Mouse (Mus musculus) liver, embryonic 11.5 days (tissue): ENCODE data around the gene Mn1. TPM values are rescaled to one million over a fixed set of nuclear protein-coding genes. Genes with fewer than 3 reads are reported as not detected.

Experiments
- ATAC-seq: fragments of 200-750 bp; cut with Nextera tagmentation; replicated peaks from 2 replicates; pipeline ENCODE4 v1.8.0; 2017; ENCODE audit warnings: moderate number of reproducible peaks, mild to moderate bottlenecking, moderate TSS enrichment, moderate library complexity; ENCODE audit not compliant: low FRiP score
- DNase-seq: peaks from one replicate; pipeline ENCODE4 v3.0.0-alpha.2; 2017; ENCODE audit warnings: low spot score
- H3K27ac ChIP-seq: fragments of 300-500 bp; sonication (generic); 2 replicates; pipeline ENCODE4 v1.5.1; 2014; ENCODE audit warnings: mild to moderate bottlenecking, low read depth, low read length, control low read depth
- H3K27me3 ChIP-seq: fragments of 300-500 bp; sonication (generic); replicated peaks from 2 replicates; pipeline ENCODE4 v1.6.1; 2014; ENCODE audit warnings: low read length, mixed read lengths; ENCODE audit not compliant: control insufficient read depth, insufficient read depth
- H3K36me3 ChIP-seq: fragments of 300-500 bp; sonication (generic); 2 replicates; pipeline ENCODE4 v1.6.1; 2014; ENCODE audit warnings: mild to moderate bottlenecking, low read length, moderate library complexity, mixed read lengths; ENCODE audit not compliant: control insufficient read depth, insufficient read depth
- H3K4me1 ChIP-seq: fragments of 300-500 bp; sonication (generic); replicated peaks from 2 replicates; pipeline ENCODE4 v1.6.1; 2014; ENCODE audit warnings: low read length, mixed read lengths; ENCODE audit not compliant: control insufficient read depth, insufficient read depth
- H3K4me2 ChIP-seq: fragments of 300-500 bp; sonication (generic); 2 replicates; pipeline ENCODE4 v1.6.1; 2014; ENCODE audit warnings: mild to moderate bottlenecking, control low read depth, moderate library complexity
- H3K4me3 ChIP-seq: fragments of 300-500 bp; sonication (generic); 2 replicates; pipeline ENCODE4 v1.5.1; 2014; ENCODE audit warnings: low read depth, low read length, control low read depth
- H3K9ac ChIP-seq: fragments of 300-500 bp; sonication (generic); 2 replicates; pipeline ENCODE4 v1.6.1; 2014; ENCODE audit warnings: low read depth, low read length, control low read depth
- H3K9me3 ChIP-seq: fragments of 300-500 bp; sonication (generic); 2 replicates; pipeline ENCODE4 v1.6.1; 2016; ENCODE audit warnings: low read length, inconsistent platforms, mixed read lengths; ENCODE audit not compliant: control insufficient read depth
- WGBS: fragments of 180-500 bp; shearing (Covaris S2); extraction: QIAGEN DNeasy Blood & Tissue Kit; methylation state at CpG from one replicate; pipeline ENCODE4 v1.1.7; 2014; 5-methylcytosine and 5-hydroxymethylcytosine counted together
- polyA plus RNA-seq: library from polyadenylated mRNA; unstranded; fragments of >200 nt; fragmentation: Nextera tagmentation; extraction: Ambion mirVana; gene quantifications from 2 replicates; pipeline ENCODE4 v1.2.1, GENCODE M21; 2014

Gene Mn1
- polyA plus RNA-seq, 1 experiment from 2014 or later: 5.3 TPM

DNA sequence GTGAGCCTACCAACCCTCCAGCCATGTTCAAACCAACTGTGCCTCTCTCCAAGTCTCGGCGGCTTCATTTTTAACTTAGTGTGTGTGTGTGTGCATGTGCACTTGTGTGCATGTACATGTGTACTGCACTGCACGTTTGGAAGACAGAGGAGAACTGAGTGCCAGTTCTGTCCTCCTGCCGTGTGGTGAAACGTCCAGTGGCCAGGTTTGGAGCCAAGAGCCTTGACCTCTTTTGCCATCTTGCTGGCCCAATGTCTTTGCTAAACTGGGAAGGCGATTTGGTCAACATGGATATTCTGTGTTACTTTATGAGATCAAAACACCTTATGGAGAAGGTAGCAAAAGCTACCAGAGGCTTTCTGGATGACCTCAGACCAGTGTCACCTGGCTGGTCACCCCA lies 88.1 kb downstream of the Mn1 start:
- Histone ChIP-seq H3K9me3 (no peaks in the 10 kb centered on the region), H3K27ac (no peak overlapping the region), H3K27me3 (peaks cover 2% of the 10 kb centered on the region; the same call in 1 of the 2 replicates), H3K36me3 (no peaks in the 10 kb centered on the region), H3K4me2 (no peak overlapping the region), H3K4me3 (no peak overlapping the region), H3K4me1 (peaks cover 34% of the 10 kb centered on the region), H3K9ac (no peak overlapping the region)
- DNase-seq (no peak), ATAC-seq (no peak)
- 88% methylated on average over 6 of the region's 6 CpGs for WGBS

GRCm38 (mm10) chr5:111505824-111506223 lies 88.7 kb downstream of the Mn1 start:
- H3K9me3 ChIP-seq: no peaks in the 10 kb centered on the region
- no peak for ATAC-seq
- no peak overlapping the region for H3K27ac ChIP-seq
- H3K9ac ChIP-seq: no peak overlapping the region
- H3K27me3 ChIP-seq: peaks cover 2% of the 10 kb centered on the region; the same call in 1 of the 2 replicates
- no peaks in the 10 kb centered on the region for H3K36me3 ChIP-seq
- no peak for DNase-seq
- H3K4me3 ChIP-seq: no peak overlapping the region
- 84% methylated on average over 6 of the region's 6 CpGs for WGBS
- no peak overlapping the region for H3K4me2 ChIP-seq
- H3K4me1 ChIP-seq: peaks cover 37% of the 10 kb centered on the region

GRCm38 (mm10) chr5:111506410-111506809 lies 89.2 kb downstream of the Mn1 start:
- no peak overlapping the region for H3K4me3 ChIP-seq
- H3K36me3 ChIP-seq: no peaks in the 10 kb centered on the region
- H3K4me2 ChIP-seq: 0 out of 2 replicates have a peak overlapping the region, but pooled peaks have one; percentile 3
- H3K9ac ChIP-seq: no peak overlapping the region
- 0 out of 2 replicates have a peak, but pooled peaks have one; percentile 23 for ATAC-seq
- 44% methylated on average over 12 of the region's 12 CpGs for WGBS
- no peak overlapping the region for H3K27ac ChIP-seq
- H3K4me1 ChIP-seq: peaks cover 37% of the 10 kb centered on the region
- H3K9me3 ChIP-seq: no peaks in the 10 kb centered on the region
- DNase-seq: peak; percentile 49
- peaks cover 2% of the 10 kb centered on the region; the same call in 1 of the 2 replicates for H3K27me3 ChIP-seq

Other genes with a start within 250 kb of the Mn1 start
- 81.0 and 85.3 TPM in 2 replicates for gene Pitpnb, start 86.6 kb upstream of the Mn1 start, polyA plus RNA-seq